Mouse (Mus musculus) neutrophil, adult 5-6 weeks (primary cell): Measurements from ENCODE around the gene Lactbl1. TPM values are rescaled to one million over a fixed set of nuclear protein-coding genes. Genes with fewer than 3 reads are reported as not detected.

ENCODE experiments used
- ATAC-seq: fragments of 151-379, 151-347 bp; 2 replicates; pipeline ENCODE4 v1.8.0; 2017; ENCODE audit warnings: mild to moderate bottlenecking, moderate TSS enrichment; ENCODE audit not compliant: insufficient number of reproducible peaks, poor library complexity, low FRiP score, severe bottlenecking; ENCODE audit errors: extremely low read depth
- total RNA-seq: library from RNA; stranded (forward); fragments of 200-1000 nt; gene quantifications from 2 replicates; pipeline ENCODE4 v1.2.3, GENCODE M21; 2017

Lactbl1 gene
- total RNA-seq, 1 experiment from 2014 or later = not detected

DNA sequence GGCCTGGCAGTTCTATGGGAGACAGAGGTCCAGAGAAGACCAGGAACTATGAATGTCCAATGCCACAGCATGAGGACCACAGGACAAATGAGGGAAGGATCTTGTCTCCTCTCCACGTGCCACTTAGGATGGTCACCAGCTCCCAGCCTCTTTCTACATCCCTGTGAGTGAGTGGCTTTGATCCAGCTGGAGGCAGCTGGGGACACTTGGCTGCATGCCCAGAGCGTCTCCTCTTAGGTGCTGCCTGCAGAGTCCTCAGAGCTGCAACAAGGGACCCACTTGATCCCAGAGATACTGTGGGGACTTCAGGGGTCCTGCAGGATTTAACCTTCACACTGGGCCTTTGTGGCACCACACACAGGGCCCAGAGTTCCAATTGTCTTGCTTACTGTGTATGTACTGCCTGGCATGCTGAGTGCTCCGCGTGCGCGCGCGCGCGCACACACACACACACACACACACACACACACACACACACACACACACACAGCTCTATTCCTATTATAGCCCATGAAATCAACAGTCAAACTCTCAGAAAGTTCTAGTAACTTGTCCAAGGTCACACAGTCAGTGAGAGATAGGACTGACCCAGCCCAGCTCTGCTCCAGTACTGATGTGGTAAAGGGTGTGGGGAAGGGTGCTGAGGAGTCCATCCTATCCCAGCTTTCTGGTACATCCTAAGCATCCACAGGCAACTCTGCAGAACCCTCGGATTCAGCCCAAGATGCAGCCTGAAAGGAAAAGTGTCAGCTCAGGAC lies 9.0 kb downstream of the Lactbl1 start:
- ATAC-seq = no peak

GRCm38 (mm10) chr4:136635995-136636394 lies 13.6 kb downstream of the Lactbl1 start:
- ATAC-seq = no peak

- no peak for ATAC-seq
Measured at GRCm38 (mm10) chr4:136636511-136636910, 14.1 kb downstream of the Lactbl1 start.

DNA sequence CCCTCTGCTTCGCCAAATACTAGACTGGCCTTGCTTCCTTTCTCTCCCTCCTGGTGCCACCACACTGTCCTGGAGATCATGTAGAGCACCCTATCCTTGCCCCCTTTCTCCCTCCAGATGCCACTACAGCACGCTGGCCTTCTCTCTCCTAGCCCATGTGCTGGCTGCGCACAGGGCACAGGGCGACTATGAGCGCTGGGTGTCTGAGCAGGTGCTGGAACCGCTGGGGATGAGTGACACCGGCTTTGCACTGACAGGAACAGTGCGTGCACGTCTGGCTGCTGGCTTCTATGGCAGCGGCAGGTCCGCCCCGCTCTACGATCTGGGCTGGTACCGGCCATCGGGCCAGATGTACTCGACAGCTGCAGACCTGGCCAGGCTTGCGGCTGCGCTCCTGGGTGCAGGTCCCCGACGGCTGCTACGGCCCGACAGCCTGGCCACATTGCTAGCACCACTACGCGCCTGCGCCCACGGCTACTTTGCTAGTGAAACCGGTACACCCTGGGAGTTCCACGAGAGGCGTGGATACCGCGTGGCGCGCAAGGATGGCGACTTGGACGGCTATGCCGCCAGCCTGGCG lies 14.7 kb downstream of the Lactbl1 start:
- ATAC-seq = no peak

- ATAC-seq = no peak
Measured at GRCm38 (mm10) chr4:136637563-136638229, 15.3 kb downstream of the Lactbl1 start.

- ATAC-seq = no peak
Measured at GRCm38 (mm10) chr4:136638230-136638750, 15.9 kb downstream of the Lactbl1 start.

- no peak for ATAC-seq
Measured at GRCm38 (mm10) chr4:136638890-136639289, 16.5 kb downstream of the Lactbl1 start.

- ATAC-seq = 0 out of 2 replicates have a peak, but pooled peaks have one; percentile 27
Measured at GRCm38 (mm10) chr4:136648922-136649479, 26.6 kb downstream of the Lactbl1 start.

- ATAC-seq = no peak
Measured at GRCm38 (mm10) chr4:136649480-136650196, 27.2 kb downstream of the Lactbl1 start.

GRCm38 (mm10) chr4:136650261-136650660 lies 27.8 kb downstream of the Lactbl1 start:
- ATAC-seq = no peak

GRCm38 (mm10) chr4:136651357-136651811 lies 29.0 kb downstream of the Lactbl1 start:
- no peak; the same call in 1 of the 2 replicates for ATAC-seq

- no peak for ATAC-seq
Measured at GRCm38 (mm10) chr4:136651882-136652527, 29.6 kb downstream of the Lactbl1 start.

GRCm38 (mm10) chr4:136652528-136652910 lies 30.1 kb downstream of the Lactbl1 start:
- no peak for ATAC-seq

DNA sequence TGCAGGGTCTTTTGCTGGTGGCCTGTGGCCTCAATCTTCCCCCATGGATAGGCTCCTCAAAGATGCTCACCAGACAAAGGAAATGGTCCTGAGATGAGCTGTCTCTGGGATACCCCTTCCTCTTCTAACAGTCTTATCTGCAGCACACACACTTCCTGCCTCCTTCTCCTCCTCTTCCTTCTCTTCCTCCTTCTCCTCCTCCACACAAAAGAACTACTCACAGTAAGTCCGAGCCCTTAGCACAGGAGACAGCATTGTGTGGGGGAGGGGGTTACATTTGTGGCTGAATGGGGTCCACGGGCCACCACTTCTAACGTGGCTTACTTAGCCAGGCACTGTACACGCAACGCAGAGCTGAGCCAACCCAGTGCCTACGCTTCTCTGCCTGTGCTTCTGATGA lies 30.6 kb downstream of the Lactbl1 start:
- ATAC-seq = no peak

DNA sequence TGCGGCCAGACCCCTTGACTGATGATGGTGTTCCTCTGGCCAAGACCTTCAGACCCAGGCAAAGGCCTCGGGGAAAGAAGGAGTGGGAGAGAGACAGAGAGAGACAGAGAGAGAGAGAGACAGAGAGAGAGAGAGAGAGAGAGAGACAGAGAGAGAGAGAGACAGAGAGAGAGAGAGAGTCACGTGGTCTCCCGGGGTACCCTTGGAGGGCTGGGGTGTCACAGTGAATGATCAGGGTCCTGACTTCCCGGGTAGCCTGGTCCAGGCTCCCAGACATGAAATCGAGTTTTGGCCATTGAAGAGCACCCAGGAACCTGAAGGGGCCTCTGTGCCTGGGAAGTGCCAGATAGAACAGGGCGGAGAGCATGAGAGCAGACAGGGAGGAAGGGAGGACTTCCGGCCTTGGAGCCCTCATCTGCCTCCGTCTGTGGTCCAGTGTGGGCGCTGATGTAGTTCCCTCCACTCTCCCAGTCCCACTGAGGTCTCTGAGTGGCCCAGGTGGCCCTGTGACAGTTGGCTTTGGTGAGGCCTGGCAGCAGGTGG lies 31.3 kb downstream of the Lactbl1 start:
- ATAC-seq = no peak

GRCm38 (mm10) chr4:136657914-136658313 lies 35.5 kb downstream of the Lactbl1 start:
- ATAC-seq = no peak

GRCm38 (mm10) chr4:136665068-136665467 lies 42.6 kb downstream of the Lactbl1 start:
- no peak for ATAC-seq

DNA sequence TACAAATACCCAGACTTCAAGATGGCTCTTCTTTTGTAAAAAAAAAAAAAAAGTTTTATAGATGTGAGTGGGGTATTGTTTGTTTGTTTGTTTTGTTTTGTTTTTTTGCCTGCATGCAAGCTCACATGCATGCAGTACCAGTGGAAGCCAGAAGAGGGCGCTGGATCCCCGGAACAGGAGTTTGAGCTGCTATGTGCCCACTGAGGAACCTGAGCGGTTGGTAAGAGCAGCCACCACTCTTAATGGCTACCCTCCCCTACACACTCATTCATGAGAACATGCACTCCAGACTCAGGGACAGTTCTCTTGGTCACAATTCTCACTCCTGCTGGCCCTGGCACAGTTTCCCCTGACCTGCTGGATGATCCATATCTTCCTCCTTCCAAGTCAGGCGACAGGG lies 43.6 kb downstream of the Lactbl1 start:
- ATAC-seq = no peak
